Mouse (Mus musculus): ENCODE data around the gene Plch2. TPM values are rescaled to one million over a fixed set of nuclear protein-coding genes. Genes with fewer than 3 reads are reported as not detected.
A peak's percentile ranks its signal among the peaks of the same experiment; 100 is the strongest.

Plch2 gene
- polyA plus RNA-seq, 1 experiment from 2014 or later = 0.57 TPM

DNA sequence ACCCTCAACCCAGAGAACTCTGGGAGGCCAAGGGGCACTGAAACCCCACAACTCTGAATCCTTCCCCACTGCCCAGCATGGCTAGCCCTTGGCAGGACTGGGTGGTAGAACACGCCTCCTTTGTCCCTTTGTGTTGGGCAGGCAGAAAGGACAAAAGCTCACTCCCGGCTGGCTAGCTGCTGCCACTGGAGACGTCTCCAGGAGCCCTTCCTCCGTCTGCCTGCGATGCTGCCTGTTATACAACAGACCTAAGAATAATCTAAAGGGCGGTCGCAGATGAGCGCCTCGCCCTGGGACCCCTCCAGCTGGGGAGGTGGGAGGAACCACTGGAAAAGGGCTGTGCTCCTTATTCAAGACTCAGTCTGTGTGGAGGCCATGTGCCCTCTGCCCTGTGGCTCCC is 16.4 kb downstream of the Plch2 start:
- Histone ChIP-seq H3K9me3 (no peaks in the 10 kb centered on the region), H3K27me3 (ENCODE audit: insufficient read depth, poor library complexity, severe bottlenecking) (peaks cover 97% of the 10 kb centered on the region), H3K4me1 (peaks cover 14% of the 10 kb centered on the region), H3K36me3 (no peaks in the 10 kb centered on the region), H3K4me3 (no peak overlapping the region), H3K27ac (no peak overlapping the region)
- DNase-seq (ENCODE audit: low spot score) = no peak
- WGBS = 53% methylated on average over 9 of the region's 9 CpGs

DNA sequence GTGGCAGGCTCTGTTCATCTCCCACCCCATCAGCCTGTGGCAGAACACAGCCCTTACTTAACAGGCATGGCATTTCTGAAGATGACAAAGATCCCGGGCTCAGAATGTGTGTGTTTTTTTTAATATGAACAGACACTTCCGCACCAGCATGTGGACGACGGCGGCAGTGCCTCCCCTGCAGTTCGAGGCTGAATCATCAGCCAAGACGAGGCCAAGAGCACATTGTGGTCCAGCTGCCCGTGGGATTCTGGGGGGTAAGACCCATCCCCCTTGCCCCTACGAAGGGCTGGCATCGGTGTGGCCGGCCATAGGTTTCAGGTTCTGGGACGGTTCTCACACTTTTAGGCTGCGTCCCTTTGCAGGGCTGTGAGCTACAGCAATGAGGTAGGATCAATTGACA is 21.8 kb downstream of the Plch2 start:
- Histone ChIP-seq H3K27ac (peak overlapping the region; percentile 36; the same call in 1 of the 2 replicates), H3K4me1 (peaks cover 18% of the 10 kb centered on the region; the same call in 1 of the 2 replicates), H3K36me3 (no peaks in the 10 kb centered on the region), H3K4me3 (no peak overlapping the region), H3K9me3 (no peaks in the 10 kb centered on the region), H3K27me3 (ENCODE audit: insufficient read depth, poor library complexity, severe bottlenecking) (peaks cover 95% of the 10 kb centered on the region)
- no peak for DNase-seq (ENCODE audit: low spot score)
- WGBS = 54% methylated on average over 13 of the region's 13 CpGs

- Histone ChIP-seq H3K36me3 (no peaks in the 10 kb centered on the region), H3K9me3 (no peaks in the 10 kb centered on the region), H3K27me3 (ENCODE audit: insufficient read depth, poor library complexity, severe bottlenecking) (peaks cover 95% of the 10 kb centered on the region), H3K27ac (no peak overlapping the region), H3K4me3 (no peak overlapping the region), H3K4me1 (peaks cover 18% of the 10 kb centered on the region; the same call in 1 of the 2 replicates)
- DNase-seq (ENCODE audit: low spot score) = no peak
- WGBS = 26% methylated on average over 7 of the region's 7 CpGs
These were observed 22.4 kb downstream of the Plch2 start for GRCm38 (mm10) chr4:155034202-155034601.

- no peak for DNase-seq (ENCODE audit: low spot score)
- WGBS = 22% methylated on average over 6 of the region's 6 CpGs
- Histone ChIP-seq H3K36me3 (no peaks in the 10 kb centered on the region), H3K9me3 (no peaks in the 10 kb centered on the region), H3K27ac (no peak overlapping the region), H3K27me3 (ENCODE audit: insufficient read depth, poor library complexity, severe bottlenecking) (peaks cover 96% of the 10 kb centered on the region), H3K4me3 (no peak overlapping the region), H3K4me1 (peaks cover 18% of the 10 kb centered on the region; the same call in 1 of the 2 replicates)
These were observed 23.5 kb downstream of the Plch2 start for GRCm38 (mm10) chr4:155033115-155033514.

DNA sequence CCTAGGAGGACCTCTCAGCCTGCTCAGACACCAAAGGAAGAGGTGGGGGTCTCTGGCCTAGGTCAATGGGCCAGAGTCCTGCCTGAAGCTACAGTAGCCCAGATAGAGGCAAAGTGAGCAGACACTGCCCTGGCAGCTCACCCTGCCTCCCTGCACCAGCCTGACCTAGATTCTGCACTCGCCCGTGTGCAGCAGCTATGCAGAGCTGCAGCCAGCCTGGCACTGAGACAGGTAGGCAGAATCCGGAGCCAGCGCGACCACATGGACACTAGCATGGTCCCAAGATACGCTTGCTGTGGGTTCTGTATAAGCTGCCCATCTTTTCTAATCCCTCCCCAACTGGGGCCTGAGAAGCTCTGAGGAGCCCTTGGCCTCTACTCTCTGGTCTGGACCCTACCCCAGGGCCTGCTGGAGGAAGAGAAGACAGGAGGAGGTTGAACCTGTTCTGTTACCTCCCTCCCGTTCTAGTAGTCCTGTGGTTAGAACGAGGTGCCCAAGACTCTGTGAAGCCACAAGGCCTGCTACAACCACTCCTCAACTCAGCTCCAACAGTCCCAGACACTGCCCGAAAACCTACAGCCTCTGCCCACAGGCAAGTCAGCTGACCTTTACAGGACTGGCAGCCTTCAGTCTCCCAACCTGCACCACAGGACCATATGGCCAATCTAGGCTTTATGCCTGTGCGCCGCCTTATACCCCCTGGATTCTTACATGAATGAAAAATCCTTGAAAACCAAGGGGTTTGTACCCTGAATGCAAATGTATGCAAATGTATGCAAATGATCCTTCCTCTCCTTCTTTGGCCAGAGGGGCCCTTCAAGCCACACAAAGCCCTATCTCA is 32.2 kb downstream of the Plch2 start:
- Histone ChIP-seq H3K36me3 (no peaks in the 10 kb centered on the region), H3K27me3 (ENCODE audit: insufficient read depth, poor library complexity, severe bottlenecking) (peaks cover 45% of the 10 kb centered on the region), H3K4me3 (no peak overlapping the region), H3K4me1 (peaks cover 5% of the 10 kb centered on the region), H3K9me3 (no peaks in the 10 kb centered on the region), H3K27ac (no peak overlapping the region)
- WGBS = 81% methylated on average over 11 of the region's 11 CpGs
- no peak for DNase-seq (ENCODE audit: low spot score)

DNA sequence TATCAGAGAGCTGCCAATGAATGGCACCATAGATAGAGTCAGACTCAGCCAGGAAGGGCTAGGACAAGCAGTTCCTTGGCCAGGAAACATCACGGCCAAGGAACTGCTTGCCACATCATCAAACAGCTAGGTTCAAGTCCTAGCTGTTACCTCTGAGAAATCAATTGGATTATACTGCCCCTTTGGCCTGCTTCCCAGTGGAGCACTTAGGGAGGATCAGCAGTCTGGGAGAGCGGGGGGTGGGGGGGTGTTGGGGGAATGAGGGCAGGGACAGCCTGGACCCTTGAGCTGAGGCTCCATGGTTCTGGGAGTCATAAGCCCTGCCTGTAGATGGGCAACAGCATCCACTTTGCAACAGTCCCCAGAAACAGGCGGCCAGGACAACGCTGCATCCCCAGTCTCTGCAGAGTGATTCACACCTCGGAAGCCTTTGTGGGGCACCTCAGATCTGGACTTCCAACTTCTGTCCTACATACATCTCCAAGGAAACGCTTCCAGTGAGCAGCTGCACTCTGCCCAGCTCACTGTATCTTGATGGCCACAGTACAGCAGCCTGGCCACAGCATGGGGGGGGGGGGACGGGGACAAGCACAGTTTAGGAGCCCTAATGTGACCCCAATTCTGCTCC is 34.2 kb downstream of the Plch2 start:
- Histone ChIP-seq H3K27me3 (ENCODE audit: insufficient read depth, poor library complexity, severe bottlenecking) (peaks cover 55% of the 10 kb centered on the region), H3K36me3 (no peaks in the 10 kb centered on the region), H3K4me1 (peaks cover 13% of the 10 kb centered on the region), H3K27ac (no peak overlapping the region), H3K4me3 (no peak overlapping the region), H3K9me3 (no peaks in the 10 kb centered on the region)
- no peak for DNase-seq (ENCODE audit: low spot score)
- 60% methylated on average over 7 of the region's 7 CpGs for WGBS

DNA sequence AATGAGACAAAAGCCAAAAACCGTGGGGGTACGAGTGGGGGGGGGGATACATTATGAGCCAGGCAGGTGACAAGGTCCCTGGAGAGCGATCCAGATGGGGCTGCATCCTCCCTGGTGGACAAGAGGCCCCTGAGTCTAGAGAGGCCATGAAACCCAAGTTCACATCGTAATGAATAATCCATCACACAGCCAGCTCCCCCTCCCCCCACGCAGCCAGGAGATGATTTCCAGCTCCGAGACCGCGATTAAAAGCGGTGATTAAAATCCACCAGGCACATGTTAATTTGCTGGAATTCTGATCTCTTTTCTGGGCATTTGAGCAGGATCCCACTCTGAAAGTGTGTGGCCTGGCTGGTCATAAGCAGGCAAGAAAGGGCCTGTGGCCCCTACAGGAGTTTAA is 35.8 kb downstream of the Plch2 start:
- Histone ChIP-seq H3K4me3 (no peak overlapping the region), H3K27me3 (ENCODE audit: insufficient read depth, poor library complexity, severe bottlenecking) (peaks cover 69% of the 10 kb centered on the region), H3K36me3 (no peaks in the 10 kb centered on the region), H3K4me1 (peaks cover 19% of the 10 kb centered on the region), H3K9me3 (no peaks in the 10 kb centered on the region), H3K27ac (no peak overlapping the region)
- WGBS = 69% methylated on average over 9 of the region's 9 CpGs
- no peak for DNase-seq (ENCODE audit: low spot score)

DNA sequence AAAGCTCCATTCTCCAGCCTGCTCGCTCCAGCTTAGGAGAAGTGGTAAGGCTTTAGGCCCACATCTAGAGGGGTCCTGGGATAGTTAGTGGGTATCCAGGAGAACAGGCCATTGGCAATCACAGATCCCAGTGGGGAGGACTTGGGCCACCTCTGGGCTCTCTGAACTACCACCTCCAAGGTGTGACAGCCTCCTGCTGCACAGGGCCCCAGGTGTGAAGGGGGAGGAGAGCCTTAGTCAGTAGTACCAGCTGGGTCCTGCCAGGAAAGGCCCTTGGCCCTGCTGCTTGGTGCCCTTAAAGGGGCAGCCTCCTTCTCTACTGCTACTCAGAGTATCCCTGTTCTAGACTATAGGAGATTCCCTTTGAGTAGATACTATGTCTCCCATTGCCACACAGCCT is 36.4 kb downstream of the Plch2 start:
- peaks cover 75% of the 10 kb centered on the region for H3K27me3 ChIP-seq (ENCODE audit: insufficient read depth, poor library complexity, severe bottlenecking)
- WGBS = 42% methylated on average over 1 of the region's 1 CpGs
- no peak for DNase-seq (ENCODE audit: low spot score)
- peaks cover 24% of the 10 kb centered on the region for H3K4me1 ChIP-seq
- no peak overlapping the region for H3K27ac ChIP-seq
- no peaks in the 10 kb centered on the region for H3K36me3 ChIP-seq
- H3K4me3 ChIP-seq = no peak overlapping the region
- H3K9me3 ChIP-seq = no peaks in the 10 kb centered on the region

DNA sequence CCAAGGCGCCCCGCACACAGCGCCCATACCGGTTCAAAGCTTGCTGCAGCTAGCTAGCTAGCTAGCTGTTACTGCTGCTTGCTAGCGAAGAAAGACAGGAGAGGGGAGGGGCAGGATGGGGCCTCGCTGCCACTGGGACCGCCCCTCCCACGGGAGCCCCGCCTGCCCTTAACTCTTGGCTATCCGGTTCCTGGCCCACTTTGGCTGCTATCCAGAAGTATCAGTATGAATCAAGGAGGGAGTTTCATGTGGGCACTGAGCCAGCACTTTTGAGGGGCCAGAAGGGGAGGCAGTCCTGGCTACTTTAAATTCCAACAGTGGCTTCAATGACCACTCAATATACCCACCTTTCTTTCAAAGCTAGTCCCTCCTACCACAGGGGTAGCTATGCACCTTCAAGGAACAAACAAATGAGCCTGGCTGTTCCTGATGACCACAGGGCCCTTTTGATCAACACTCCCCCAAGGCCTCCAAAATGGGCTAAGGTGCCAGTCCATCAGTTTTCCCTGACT is 37.2 kb downstream of the Plch2 start:
- H3K4me3 ChIP-seq = no peak overlapping the region
- no peak overlapping the region for H3K27ac ChIP-seq
- 0% methylated on average over 10 of the region's 10 CpGs for WGBS
- no peak for DNase-seq (ENCODE audit: low spot score)
- H3K4me1 ChIP-seq = peaks cover 28% of the 10 kb centered on the region
- H3K9me3 ChIP-seq = no peaks in the 10 kb centered on the region
- H3K36me3 ChIP-seq = no peaks in the 10 kb centered on the region
- peaks cover 79% of the 10 kb centered on the region for H3K27me3 ChIP-seq (ENCODE audit: insufficient read depth, poor library complexity, severe bottlenecking)

GRCm38 (mm10) chr4:155018601-155019335 is 37.8 kb downstream of the Plch2 start:
- no peak overlapping the region for H3K27ac ChIP-seq

DNA sequence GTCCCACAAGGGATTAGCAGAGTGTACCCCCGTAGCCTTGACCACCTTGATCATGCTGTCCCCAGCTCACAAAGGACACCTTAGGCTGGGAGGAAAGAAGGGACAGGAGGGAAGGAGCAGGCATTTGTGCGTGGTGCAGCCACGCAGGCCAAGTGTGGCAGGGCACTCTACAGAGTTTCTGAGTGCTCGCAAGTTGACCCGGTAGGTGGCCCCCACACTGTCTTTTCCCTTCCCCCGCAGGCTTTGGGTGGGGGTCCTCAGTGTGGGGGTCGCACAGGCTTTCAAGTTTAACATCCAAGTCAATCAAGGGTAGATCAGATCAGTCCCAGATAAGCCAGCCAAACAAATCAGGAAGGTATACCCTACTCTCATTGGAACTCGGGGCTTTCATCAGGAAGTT is 38.5 kb downstream of the Plch2 start:
- Histone ChIP-seq H3K27ac (no peak overlapping the region), H3K36me3 (no peaks in the 10 kb centered on the region), H3K27me3 (ENCODE audit: insufficient read depth, poor library complexity, severe bottlenecking) (peaks cover 81% of the 10 kb centered on the region), H3K9me3 (no peaks in the 10 kb centered on the region), H3K4me1 (peaks cover 28% of the 10 kb centered on the region), H3K4me3 (no peak overlapping the region)
- WGBS = 63% methylated on average over 8 of the region's 8 CpGs
- DNase-seq (ENCODE audit: low spot score) = no peak

More at GRCm38 (mm10) chr4:155018601-155019335, 37.8 kb downstream of the Plch2 start:
- peak; percentile 83 for DNase-seq (ENCODE audit: low spot score)
- H3K36me3 ChIP-seq = no peaks in the 10 kb centered on the region
- H3K27me3 ChIP-seq (ENCODE audit: insufficient read depth, poor library complexity, severe bottlenecking) = peaks cover 79% of the 10 kb centered on the region
- WGBS = 6% methylated on average over 15 of the region's 15 CpGs
- H3K9me3 ChIP-seq = no peaks in the 10 kb centered on the region
- H3K4me1 ChIP-seq = peaks cover 28% of the 10 kb centered on the region
- H3K4me3 ChIP-seq = no peak overlapping the region

DNA sequence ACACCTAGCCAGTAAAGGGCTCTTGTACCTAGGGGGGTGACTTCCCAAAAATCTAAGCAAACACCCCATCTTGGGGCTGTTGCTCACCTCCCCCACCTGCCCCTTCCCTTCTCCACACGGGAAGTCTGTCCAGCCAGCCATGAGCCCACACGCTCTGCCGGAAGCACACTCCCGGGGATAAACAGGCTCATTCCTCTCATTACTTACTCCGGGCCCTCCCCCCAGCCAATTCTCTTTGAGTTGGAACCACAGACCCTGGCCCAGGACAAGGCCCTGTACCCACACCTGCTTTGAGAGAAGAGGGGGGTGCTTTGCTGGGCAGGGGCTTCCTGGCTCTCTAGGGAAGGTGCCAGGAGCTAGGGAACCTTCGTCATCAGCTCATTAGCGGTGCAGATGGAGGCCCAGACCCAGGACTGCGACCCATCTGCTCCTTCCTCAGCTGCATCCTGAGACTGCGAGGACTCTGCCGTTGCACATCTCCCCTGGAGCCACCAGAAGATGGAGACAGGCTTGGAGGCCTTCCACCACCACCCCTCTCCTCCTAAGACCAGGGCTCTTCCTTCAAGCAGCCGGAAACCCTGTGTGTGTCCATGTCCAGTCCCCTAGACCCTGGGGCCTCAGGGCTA is 39.2 kb downstream of the Plch2 start:
- Histone ChIP-seq H3K36me3 (no peaks in the 10 kb centered on the region), H3K27me3 (ENCODE audit: insufficient read depth, poor library complexity, severe bottlenecking) (peaks cover 86% of the 10 kb centered on the region)
- 65% methylated on average over 11 of the region's 11 CpGs for WGBS

More for the DNA sequence above, 39.2 kb downstream of the Plch2 start:
- no peaks in the 10 kb centered on the region for H3K9me3 ChIP-seq
- H3K27ac ChIP-seq = no peak overlapping the region
- peaks cover 28% of the 10 kb centered on the region for H3K4me1 ChIP-seq
- no peak overlapping the region for H3K4me3 ChIP-seq
- no peak for DNase-seq (ENCODE audit: low spot score)

All from heart, embryonic 10.5 days (tissue).